Mouse (Mus musculus) liver, embryonic 12.5 days (tissue): ENCODE measurements around the gene Foxn2. TPM values are rescaled to one million over a fixed set of nuclear protein-coding genes. Genes with fewer than 3 reads are reported as not detected.
"Not testable (repeated sequence)": the region's sequence is repeated elsewhere in the genome, so short reads cannot be mapped to it uniquely, and the experiment has no call there.

Source experiments
- ATAC-seq: fragments of 200-750 bp; cut with Nextera tagmentation; 2 replicates; pipeline ENCODE4 v1.8.0; 2017; ENCODE audit warnings: moderate number of reproducible peaks, mild to moderate bottlenecking, moderate library complexity
- H3K27ac ChIP-seq: fragments of 300-500 bp; sonication (generic); 2 replicates; pipeline ENCODE4 v1.5.1; 2016; ENCODE audit warnings: mild to moderate bottlenecking
- H3K27me3 ChIP-seq: fragments of 300-500 bp; sonication (generic); replicated peaks from 2 replicates; pipeline ENCODE4 v1.6.1; 2016; ENCODE audit warnings: mild to moderate bottlenecking, moderate library complexity
- H3K36me3 ChIP-seq: fragments of 300-500 bp; sonication (generic); 2 replicates; pipeline ENCODE4 v1.6.1; 2016; ENCODE audit warnings: mild to moderate bottlenecking, moderate library complexity
- H3K4me1 ChIP-seq: fragments of 300-500 bp; sonication (generic); 2 replicates; pipeline ENCODE4 v1.6.1; 2016
- H3K4me2 ChIP-seq: fragments of 300-500 bp; sonication (generic); 2 replicates; pipeline ENCODE4 v1.6.1; 2016; ENCODE audit warnings: mild to moderate bottlenecking, moderate library complexity
- H3K4me3 ChIP-seq: fragments of 300-500 bp; sonication (generic); 2 replicates; pipeline ENCODE4 v1.5.1; 2016; ENCODE audit warnings: mild to moderate bottlenecking, moderate library complexity
- H3K9ac ChIP-seq: fragments of 300-500 bp; sonication (generic); 2 replicates; pipeline ENCODE4 v1.6.1; 2016; ENCODE audit warnings: mild to moderate bottlenecking, moderate library complexity
- H3K9me3 ChIP-seq: fragments of 300-500 bp; sonication (generic); replicated peaks from 2 replicates; pipeline ENCODE4 v1.6.1; 2016; ENCODE audit warnings: mild to moderate bottlenecking, moderate library complexity
- WGBS: fragments of 180-500 bp; shearing (Covaris S2); methylation state at CpG from one replicate; pipeline ENCODE4 v1.1.7; 2016; ENCODE audit not compliant: insufficient replicate concordance; 5-methylcytosine and 5-hydroxymethylcytosine counted together
- polyA plus RNA-seq: library from polyadenylated mRNA; unstranded; fragments of >200 nt; fragmentation: Nextera tagmentation; extraction: Ambion mirVana; gene quantifications from 2 replicates; pipeline ENCODE4 v1.2.1, GENCODE M21; 2016

Foxn2 gene
- polyA plus RNA-seq, 1 experiment from 2014 or later, result 18.5 TPM

DNA sequence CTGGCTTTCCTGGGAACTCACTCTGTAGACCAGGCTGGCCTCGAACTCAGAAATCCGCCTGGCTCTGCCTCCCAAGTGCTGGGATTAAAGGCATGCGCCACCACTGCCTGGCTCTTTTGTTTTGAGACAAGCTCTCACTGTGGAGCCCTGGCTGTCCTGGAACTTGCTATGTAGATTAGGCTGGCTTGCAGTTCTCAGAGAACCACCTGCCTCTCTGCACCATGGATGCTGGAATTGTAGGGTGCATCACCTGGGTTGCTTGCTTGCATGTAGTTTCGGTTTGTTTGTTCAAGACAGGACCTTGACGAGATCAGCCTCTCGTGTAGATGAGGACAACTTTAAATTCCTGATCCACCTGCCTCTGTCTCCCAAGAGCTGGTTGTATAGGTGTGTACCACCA is 2.7 kb downstream of the Foxn2 start:
- ATAC-seq, result no peak
- WGBS, result 76% methylated on average over 6 of the region's 6 CpGs
- H3K27me3 ChIP-seq, result no peaks in the 10 kb centered on the region
- no peaks in the 10 kb centered on the region for H3K36me3 ChIP-seq
- peak overlapping the region; percentile 70 for H3K4me2 ChIP-seq
- H3K4me3 ChIP-seq, result peak overlapping the region; percentile 45
- peak overlapping the region; percentile 65 for H3K27ac ChIP-seq
- no peaks in the 10 kb centered on the region for H3K9me3 ChIP-seq
- peaks cover 62% of the 10 kb centered on the region for H3K4me1 ChIP-seq
- peak overlapping the region; percentile 70 for H3K9ac ChIP-seq

DNA sequence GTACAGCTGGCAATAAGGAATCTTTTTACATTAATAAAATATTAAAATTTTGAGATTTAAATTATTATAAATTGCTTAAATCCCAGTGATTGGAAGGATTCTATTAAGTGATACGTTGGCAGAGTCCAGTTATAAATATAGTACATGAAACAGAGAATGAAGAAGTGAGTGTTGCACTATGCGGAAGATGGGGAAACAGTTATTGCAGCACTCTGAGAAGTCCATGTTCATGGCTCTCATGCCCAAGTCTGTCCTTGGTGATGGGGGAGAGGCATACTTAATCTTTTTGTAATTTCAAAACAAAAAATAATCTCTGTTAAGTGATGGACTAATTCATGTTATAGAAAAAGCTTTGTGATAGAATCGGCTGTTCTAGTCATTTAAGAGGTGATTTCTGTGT is 17.6 kb downstream of the Foxn2 start:
- Histone ChIP-seq H3K4me2 (no peak overlapping the region), H3K27me3 (no peaks in the 10 kb centered on the region), H3K9ac (no peak overlapping the region), H3K27ac (no peak overlapping the region), H3K36me3 (peaks cover 5% of the 10 kb centered on the region; the same call in 1 of the 2 replicates), H3K4me3 (no peak overlapping the region), H3K4me1 (peaks cover 40% of the 10 kb centered on the region), H3K9me3 (no peaks in the 10 kb centered on the region)
- no peak for ATAC-seq
- WGBS, result 77% methylated on average over 3 of the region's 3 CpGs

DNA sequence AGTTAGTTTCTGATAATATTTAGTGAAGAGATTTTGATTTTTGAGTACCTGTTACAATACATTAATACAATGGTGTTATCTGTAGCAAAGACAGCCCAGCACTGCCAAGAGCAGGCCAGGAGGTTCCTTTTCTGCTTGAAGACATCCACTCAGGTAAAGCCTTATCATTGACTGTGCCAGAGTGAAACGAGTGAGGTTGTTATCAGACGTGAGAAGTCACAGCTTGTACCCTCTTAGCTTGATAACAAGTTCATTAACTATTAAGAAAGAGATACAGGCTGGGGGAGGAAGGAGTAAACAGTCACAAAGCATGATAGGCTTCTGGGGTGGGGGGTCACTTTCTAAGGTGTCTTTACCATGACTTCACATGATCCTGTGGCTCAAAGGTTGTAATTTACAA is 19.0 kb downstream of the Foxn2 start:
- Histone ChIP-seq H3K27me3 (no peaks in the 10 kb centered on the region), H3K4me3 (no peak overlapping the region), H3K4me2 (peak overlapping the region; percentile 52), H3K4me1 (peaks cover 47% of the 10 kb centered on the region), H3K27ac (peak overlapping the region; percentile 94), H3K9me3 (no peaks in the 10 kb centered on the region), H3K36me3 (peaks cover 12% of the 10 kb centered on the region; the same call in 1 of the 2 replicates), H3K9ac (peak overlapping the region; percentile 58)
- WGBS, result 10% methylated on average over 2 of the region's 2 CpGs
- peak; percentile 93 for ATAC-seq

GRCm38 (mm10) chr17:88459916-88460901 is 19.7 kb downstream of the Foxn2 start:
- H3K4me1 ChIP-seq, result peaks cover 52% of the 10 kb centered on the region
- peaks cover 13% of the 10 kb centered on the region; the same call in 1 of the 2 replicates for H3K36me3 ChIP-seq
- peak overlapping the region; percentile 58 for H3K9ac ChIP-seq
- H3K27ac ChIP-seq, result peak overlapping the region; percentile 94
- no peaks in the 10 kb centered on the region for H3K27me3 ChIP-seq
- peak overlapping the region; percentile 52 for H3K4me2 ChIP-seq
- no peaks in the 10 kb centered on the region for H3K9me3 ChIP-seq
- peak; percentile 67 for ATAC-seq
- peak overlapping the region; percentile 22 for H3K4me3 ChIP-seq
- 32% methylated on average over 7 of the region's 7 CpGs for WGBS

GRCm38 (mm10) chr17:88462658-88463057 is 22.1 kb downstream of the Foxn2 start:
- 51% methylated on average over 5 of the region's 5 CpGs for WGBS
- H3K27ac ChIP-seq, result peak overlapping the region; percentile 53; the same call in 1 of the 2 replicates
- no peaks in the 10 kb centered on the region for H3K9me3 ChIP-seq
- H3K4me1 ChIP-seq, result peaks cover 76% of the 10 kb centered on the region
- no peak overlapping the region for H3K9ac ChIP-seq
- no peak overlapping the region for H3K4me3 ChIP-seq
- peaks cover 25% of the 10 kb centered on the region for H3K36me3 ChIP-seq
- no peak overlapping the region for H3K4me2 ChIP-seq
- H3K27me3 ChIP-seq, result no peaks in the 10 kb centered on the region
- ATAC-seq, result no peak

GRCm38 (mm10) chr17:88466591-88466990 is 26.1 kb downstream of the Foxn2 start:
- Histone ChIP-seq H3K9me3 (0 out of 2 replicates have a peak, but pooled peaks cover 4% of the 10 kb centered on the region), H3K4me3 (no peak overlapping the region), H3K27ac (peak overlapping the region; percentile 83), H3K36me3 (peaks cover 60% of the 10 kb centered on the region), H3K9ac (peak overlapping the region; percentile 59), H3K4me2 (peak overlapping the region; percentile 51), H3K27me3 (no peaks in the 10 kb centered on the region), H3K4me1 (peaks cover 54% of the 10 kb centered on the region)
- peak; percentile 97 for ATAC-seq
- WGBS, result 7% methylated on average over 1 of the region's 1 CpGs

DNA sequence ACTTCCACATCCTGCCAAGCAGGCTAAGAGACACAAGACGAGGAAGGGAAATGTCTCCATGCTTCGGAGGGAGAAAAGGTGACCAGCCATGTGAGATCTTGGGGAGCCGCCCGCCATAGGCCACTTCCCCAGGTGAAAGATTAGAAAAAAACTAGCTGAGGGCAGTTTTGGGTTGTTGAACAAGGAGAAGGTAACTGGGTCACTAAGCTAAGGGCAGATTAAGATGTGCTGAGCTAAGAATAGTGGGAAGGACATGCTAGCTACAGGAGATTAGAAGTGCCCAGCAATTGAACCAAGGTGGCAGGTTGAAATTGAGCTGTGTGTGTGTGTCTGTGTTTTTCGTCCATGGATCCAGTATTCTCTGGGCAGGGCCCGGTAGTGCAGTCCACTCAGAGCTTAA is 27.2 kb downstream of the Foxn2 start:
- no peaks in the 10 kb centered on the region for H3K27me3 ChIP-seq
- H3K4me1 ChIP-seq, result peaks cover 47% of the 10 kb centered on the region
- 0 out of 2 replicates have a peak, but pooled peaks cover 4% of the 10 kb centered on the region for H3K9me3 ChIP-seq
- no peak overlapping the region for H3K4me3 ChIP-seq
- peak overlapping the region; percentile 83; the same call in 1 of the 2 replicates for H3K27ac ChIP-seq
- peaks cover 67% of the 10 kb centered on the region for H3K36me3 ChIP-seq
- H3K9ac ChIP-seq, result 0 out of 2 replicates have a peak overlapping the region, but pooled peaks have one; percentile 4
- H3K4me2 ChIP-seq, result no peak overlapping the region
- ATAC-seq, result no peak
- 86% methylated on average over 6 of the region's 6 CpGs for WGBS

DNA sequence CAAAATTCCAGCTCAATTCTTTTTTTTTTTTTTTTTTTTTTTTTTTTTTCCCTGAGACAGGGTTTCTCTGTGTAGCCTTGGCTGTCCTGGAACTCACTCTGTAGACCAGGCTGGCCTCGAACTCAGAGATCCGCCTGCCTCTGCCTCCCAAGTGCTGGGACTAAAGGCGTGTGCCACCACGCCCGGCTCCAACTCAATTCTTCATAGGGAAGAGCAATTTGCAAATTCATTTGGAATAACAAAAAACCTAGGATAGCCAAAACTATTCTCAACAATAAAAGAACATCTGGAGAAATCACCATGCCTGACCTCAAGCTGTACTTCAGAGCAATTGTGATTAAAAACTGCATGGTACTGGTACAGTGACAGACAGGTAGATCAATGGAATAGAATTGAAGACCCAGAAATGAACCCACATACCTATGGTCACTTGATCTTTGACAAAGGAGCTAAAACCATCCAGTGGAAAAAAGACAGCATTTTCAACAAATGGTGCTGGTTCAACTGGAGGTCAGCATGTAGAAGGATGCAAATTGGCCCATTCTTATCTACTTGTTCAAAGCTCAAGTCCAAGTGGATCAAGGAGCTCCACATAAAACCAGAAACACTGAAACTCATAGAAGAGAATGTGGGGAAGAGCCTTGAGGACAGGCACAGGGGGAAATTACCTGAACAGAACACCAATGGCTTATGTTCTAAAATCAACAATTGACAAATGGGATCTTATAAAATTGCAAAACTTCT is 28.3 kb downstream of the Foxn2 start:
- H3K9me3 ChIP-seq, H3K9ac ChIP-seq, H3K27me3 ChIP-seq, ATAC-seq, H3K4me3 ChIP-seq, H3K27ac ChIP-seq, H3K4me2 ChIP-seq: not testable (repeated sequence)
- 87% methylated on average over 5 of the region's 5 CpGs for WGBS
- Histone ChIP-seq H3K36me3 (peaks cover 57% of the 10 kb centered on the region), H3K4me1 (peaks cover 38% of the 10 kb centered on the region)

- 68% methylated on average over 2 of the region's 2 CpGs for WGBS
- Histone ChIP-seq H3K9ac (no peak overlapping the region), H3K27ac (no peak overlapping the region), H3K4me3 (no peak overlapping the region), H3K9me3 (0 out of 2 replicates have a peak, but pooled peaks cover 4% of the 10 kb centered on the region), H3K4me1 (peaks cover 11% of the 10 kb centered on the region), H3K36me3 (peaks cover 53% of the 10 kb centered on the region), H3K4me2 (no peak overlapping the region), H3K27me3 (no peaks in the 10 kb centered on the region)
- no peak for ATAC-seq
Observed at GRCm38 (mm10) chr17:88473766-88474165, 33.3 kb downstream of the Foxn2 start.

DNA sequence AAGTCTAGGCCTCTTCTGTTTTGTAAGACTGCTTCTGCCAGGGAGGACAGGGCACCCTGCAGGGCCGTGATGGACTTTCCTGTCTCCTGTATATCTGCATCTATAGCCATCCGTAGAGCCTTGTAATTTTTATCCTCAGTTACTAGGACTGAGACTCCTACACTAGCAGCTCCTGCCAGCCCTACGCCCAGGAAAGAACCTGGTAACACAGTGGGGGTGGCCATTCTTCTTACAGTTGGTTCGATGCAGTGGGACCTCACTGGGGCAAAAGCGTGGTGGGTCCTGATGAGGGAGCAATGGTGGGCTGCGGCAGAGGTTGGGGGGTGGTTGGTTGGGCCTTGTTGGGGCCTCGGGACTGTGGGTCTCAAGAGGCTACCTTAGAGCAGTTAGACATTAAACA is 36.7 kb downstream of the Foxn2 start:
- H3K9me3 ChIP-seq, result no peaks in the 10 kb centered on the region
- H3K4me3 ChIP-seq, result no peak overlapping the region
- H3K27me3 ChIP-seq, result no peaks in the 10 kb centered on the region
- 85% methylated on average over 7 of the region's 7 CpGs for WGBS
- ATAC-seq, result no peak
- H3K36me3 ChIP-seq, result peaks cover 30% of the 10 kb centered on the region
- H3K9ac ChIP-seq, result no peak overlapping the region
- peaks cover 41% of the 10 kb centered on the region for H3K4me1 ChIP-seq
- H3K27ac ChIP-seq, result no peak overlapping the region
- no peak overlapping the region for H3K4me2 ChIP-seq

DNA sequence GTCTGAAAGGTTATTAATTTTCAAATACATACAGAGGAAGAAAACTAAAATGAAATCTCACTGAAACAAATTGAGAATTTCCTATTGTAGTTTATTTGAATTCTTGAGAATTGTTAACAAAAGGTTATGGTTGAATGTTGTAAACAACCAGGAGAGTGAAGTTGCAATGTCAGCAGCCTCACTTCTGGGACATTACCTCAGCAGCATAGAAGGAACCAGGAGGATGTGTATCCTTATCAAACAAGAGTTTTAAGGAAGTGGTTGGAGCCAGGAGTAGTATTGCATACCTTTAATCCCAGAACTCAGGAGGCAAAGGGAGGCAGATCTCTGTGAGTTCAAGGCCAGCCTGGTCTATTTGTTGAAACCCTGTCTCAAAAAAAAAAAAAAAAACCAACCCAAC is 37.2 kb downstream of the Foxn2 start:
- no peak for ATAC-seq
- no peaks in the 10 kb centered on the region for H3K9me3 ChIP-seq
- no peak overlapping the region for H3K4me2 ChIP-seq
- H3K36me3 ChIP-seq, result peaks cover 29% of the 10 kb centered on the region
- H3K4me3 ChIP-seq, result no peak overlapping the region
- no peaks in the 10 kb centered on the region for H3K27me3 ChIP-seq
- no peak overlapping the region for H3K9ac ChIP-seq
- H3K4me1 ChIP-seq, result peaks cover 42% of the 10 kb centered on the region
- no peak overlapping the region for H3K27ac ChIP-seq

DNA sequence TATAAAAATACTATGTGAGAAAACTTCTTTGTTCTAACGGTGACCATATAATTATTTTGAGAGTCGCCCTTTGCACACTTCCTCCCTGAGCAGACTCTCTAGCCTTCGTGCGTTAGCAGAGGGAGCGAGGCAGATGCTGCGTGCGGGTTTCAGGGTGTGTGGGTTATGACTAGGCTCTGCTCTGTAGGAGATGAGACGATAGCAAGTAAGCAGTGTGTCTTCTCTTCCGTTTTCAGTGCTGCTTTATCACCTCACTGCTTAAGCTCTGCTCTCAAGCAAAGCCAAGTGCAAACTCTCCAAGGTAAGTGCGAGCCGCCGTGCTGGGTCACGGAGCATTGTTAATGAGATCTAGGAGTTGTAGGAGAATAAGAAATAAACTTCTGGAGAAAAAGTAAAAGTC is 38.5 kb downstream of the Foxn2 start:
- peak; percentile 80 for ATAC-seq
- Histone ChIP-seq H3K36me3 (peaks cover 29% of the 10 kb centered on the region), H3K4me2 (peak overlapping the region; percentile 16; the same call in 1 of the 2 replicates), H3K27ac (no peak overlapping the region), H3K27me3 (no peaks in the 10 kb centered on the region), H3K4me3 (no peak overlapping the region), H3K9me3 (no peaks in the 10 kb centered on the region), H3K9ac (no peak overlapping the region), H3K4me1 (peaks cover 42% of the 10 kb centered on the region)
- 42% methylated on average over 13 of the region's 13 CpGs for WGBS
